ENCODE assay signal across 10 mouse cellular contexts in genomic region chr2:52590340-52590969, GRCm38 (mm10).
DNase-seq lines count a peak whose midpoint lies in the region; ATAC-seq lines count a peak whose summit lies in the region.
"Had no signal": no experiment of that assay in that cellular context is flagged by ENCODE, and none has a peak within 500 bp of the region (broad histone marks: within the 10 kb centered on the region; RNA-seq: fewer than 3 reads in every experiment).

No protein-coding gene starts in this region.

- no peaks in the 10 kb centered on the region for H3K27me3 ChIP-seq in megakaryocyte, embryonic 14.5 days (replicated peaks)
- no peaks in the 10 kb centered on the region for H3K27me3 ChIP-seq in limb, embryonic 13.5 days

- 36% methylated on average over 7 of the region's 7 CpGs for WGBS in limb, embryonic 13.5 days

- H3K4me3 ChIP-seq in megakaryocyte, embryonic 14.5 days (replicated peaks): peak overlapping the region; percentile 85
- H3K4me3 ChIP-seq in limb, embryonic 13.5 days: no peak overlapping the region
- H3K4me3 ChIP-seq: myocyte had no signal

- peak overlapping the region; percentile 41; the same call in 1 of the 2 replicates for H3K4me2 ChIP-seq in limb, embryonic 13.5 days (replicated peaks)

- ATAC-seq in megakaryocyte, adult 5-6 weeks (ENCODE audit: poor library complexity, severe bottlenecking): no peak
- peak; percentile 25; the same call in 1 of the 2 replicates for ATAC-seq in limb, embryonic 13.5 days (ENCODE audit: low FRiP score, low read depth)
- no peak for ATAC-seq in granulocyte monocyte progenitor cell, adult 5-6 weeks (replicated peaks; ENCODE audit: poor library complexity, severe bottlenecking)
- no peak for ATAC-seq in erythroblast, adult 5-6 weeks (replicated peaks; ENCODE audit: low FRiP score, poor library complexity, severe bottlenecking)

- H3K4me1 ChIP-seq in megakaryocyte, embryonic 14.5 days: peaks cover 36% of the 10 kb centered on the region
- H3K4me1 ChIP-seq in limb, embryonic 13.5 days: peaks cover 28% of the 10 kb centered on the region

- no peak overlapping the region for H3K27ac ChIP-seq in limb, embryonic 13.5 days
- H3K27ac ChIP-seq: stomach, postnatal 0 days had no signal

- 0 out of 2 replicates have a peak, but pooled peaks cover 4% of the 10 kb centered on the region for H3K9me3 ChIP-seq in megakaryocyte, embryonic 14.5 days
- no peaks in the 10 kb centered on the region for H3K9me3 ChIP-seq in limb, embryonic 13.5 days

- intact Hi-C loops in gastrocnemius, postnatal 36 days (cut with DNase I): loop anchor here (5.0 kb wide), 1 partner anchor 273 kb away; no protein-coding TSS in a partner anchor

- peak; percentile 21 for DNase-seq in gastrocnemius, adult 18-20 months (ENCODE audit: low spot score)
- DNase-seq in gastrocnemius, postnatal 36 days: no peak
- peak; percentile 36 for DNase-seq in right cerebral cortex, postnatal 25 days

- no peak overlapping the region for H3K9ac ChIP-seq in limb, embryonic 13.5 days

- no peaks in the 10 kb centered on the region for H3K36me3 ChIP-seq in megakaryocyte, embryonic 14.5 days (replicated peaks; ENCODE audit: low read length)
- no peaks in the 10 kb centered on the region for H3K36me3 ChIP-seq in limb, embryonic 13.5 days

Comparison
In these comparisons a context has a peak if more than half of its experiments do, and no peak if none do; other contexts are left out.
1. DNase-seq: peak in gastrocnemius, adult 18-20 months (single experiment) and right cerebral cortex, postnatal 25 days (single experiment); none in gastrocnemius, postnatal 36 days (0 of 2).